Comparison of ENCODE assay signal across 8 mouse cellular contexts in genomic region chr14:118774507-118775428, GRCm38 (mm10). TPM values are rescaled to one million over a fixed set of nuclear protein-coding genes. Genes with fewer than 3 reads are reported as not detected.
DNase-seq lines count a peak whose midpoint lies in the region; ATAC-seq and TF ChIP-seq lines count a peak whose summit lies in the region.

No protein-coding gene starts in this region.

- peak; percentile 33 for DNase-seq in forebrain, embryonic 14.5 days (ENCODE audit: low spot score)
- DNase-seq in forebrain, embryonic 10.5 days (ENCODE audit: extremely low spot score, low spot score), result no peak
- peak in 1 of 2 experiments; percentile 15 for DNase-seq in spleen, adult 2 months (ENCODE audit: low read depth in 1 of 2, low spot score in 2 of 2)
- DNase-seq in spleen, adult 12 weeks (ENCODE audit: low spot score), result no peak
- DNase-seq in induced T-regulatory cell, adult 2 months (ENCODE audit: low read depth), result peak; percentile 33
- peak; percentile 49 for DNase-seq in naive thymus-derived CD4-positive, alpha-beta T cell, adult 2 months (ENCODE audit: low read depth)
- no peak for DNase-seq in layer of hippocampus, postnatal 25 days (ENCODE audit: extremely low spot score in 1 of 2, low spot score in 1 of 2)
- no peak for DNase-seq in retina, postnatal 1 day

- H3K27me3 ChIP-seq in forebrain, embryonic 14.5 days (replicated peaks; ENCODE audit: control insufficient read depth, insufficient read depth, low read length), result no peaks in the 10 kb centered on the region
- H3K27me3 ChIP-seq in forebrain, embryonic 10.5 days (ENCODE audit: poor library complexity, severe bottlenecking), result no peaks in the 10 kb centered on the region
- no peaks in the 10 kb centered on the region for H3K27me3 ChIP-seq in spleen, adult 2 months (ENCODE audit: control insufficient read depth, insufficient read depth, low read length)

- H3K4me3 ChIP-seq in forebrain, embryonic 14.5 days (ENCODE audit: low read depth, low read length), result no peak overlapping the region
- no peak overlapping the region for H3K4me3 ChIP-seq in forebrain, embryonic 10.5 days
- H3K4me3 ChIP-seq in spleen, adult 2 months (ENCODE audit: extremely low read depth, insufficient read depth, insufficient read length), result no peak overlapping the region

- no peaks in the 10 kb centered on the region for H3K4me1 ChIP-seq in forebrain, embryonic 14.5 days (ENCODE audit: control insufficient read depth, insufficient read depth, low read length)
- no peaks in the 10 kb centered on the region for H3K4me1 ChIP-seq in forebrain, embryonic 10.5 days
- H3K4me1 ChIP-seq in spleen, adult 2 months (ENCODE audit: control insufficient read depth, insufficient read depth, insufficient read length), result no peaks in the 10 kb centered on the region; the same call in 1 of the 2 replicates

- no peaks in the 10 kb centered on the region for H3K9me3 ChIP-seq in forebrain, embryonic 14.5 days (replicated peaks; ENCODE audit: control insufficient read depth, low read length)
- H3K9me3 ChIP-seq in forebrain, embryonic 10.5 days, result no peaks in the 10 kb centered on the region

- no peak overlapping the region for H3K4me2 ChIP-seq in forebrain, embryonic 14.5 days (ENCODE audit: low read length)

- 65% methylated on average over 12 of the region's 12 CpGs for WGBS in forebrain, embryonic 14.5 days
- 87% methylated on average over 12 of the region's 12 CpGs for WGBS in forebrain, embryonic 10.5 days
- 35% methylated on average over 12 of the region's 12 CpGs for WGBS in spleen, adult 2 months

- H3K27ac ChIP-seq in forebrain, embryonic 14.5 days (ENCODE audit: low read depth, low read length), result no peak overlapping the region
- H3K27ac ChIP-seq in forebrain, embryonic 10.5 days, result no peak overlapping the region
- H3K27ac ChIP-seq in spleen, adult 2 months (ENCODE audit: insufficient read depth, low read length), result no peak overlapping the region

- H3K9ac ChIP-seq in forebrain, embryonic 14.5 days (ENCODE audit: low read length), result no peak overlapping the region

- no peak for TF ChIP-seq POLR2A in spleen, adult 2 months (IDR thresholded peaks at IDR 0.05; ENCODE audit: low read depth, low read length)

- no peaks in the 10 kb centered on the region for H3K36me3 ChIP-seq in forebrain, embryonic 14.5 days (ENCODE audit: control insufficient read depth, insufficient read depth, low read length)
- no peaks in the 10 kb centered on the region for H3K36me3 ChIP-seq in forebrain, embryonic 10.5 days (replicated peaks)
- no peaks in the 10 kb centered on the region for H3K36me3 ChIP-seq in spleen, adult 2 months (ENCODE audit: control insufficient read depth, insufficient read depth, low read length)

- TF ChIP-seq CTCF in spleen, adult 2 months (IDR thresholded peaks at IDR 0.05; ENCODE audit: extremely low read depth, insufficient read depth, insufficient read length, insufficient replicate concordance), result peak; percentile 19; the same call in 1 of the 2 replicates

- no peak for ATAC-seq in forebrain, embryonic 14.5 days

RNA-seq across cellular contexts. Expression of gene Cldn10, which starts 12.9 kb away (rescaled TPM):
- 0.80 and 0.82 TPM in 2 replicates for polyA plus RNA-seq in forebrain, embryonic 14.5 days (2014; fragmentation: Nextera tagmentation; extraction: Ambion mirVana)
- 1.6 and 3.1 TPM in 2 replicates for polyA plus RNA-seq in forebrain, embryonic 10.5 days (2016; fragmentation: Nextera tagmentation; extraction: Ambion mirVana)
- polyA plus RNA-seq in spleen, adult 2 months (2012; rRNA removed), result 1.4 and 1.8 TPM in 2 replicates
- 10 to 100 TPM; 32.4 to 34.3 TPM for total RNA-seq in layer of hippocampus, postnatal 25 days (2021)

Comparison
In these comparisons a context has a peak if more than half of its experiments do, and no peak if none do; other contexts are left out.
1. DNase-seq: peak in forebrain, embryonic 14.5 days (single experiment), induced T-regulatory cell, adult 2 months (single experiment) and naive thymus-derived CD4-positive, alpha-beta T cell, adult 2 months (single experiment); none in forebrain, embryonic 10.5 days (single experiment), spleen, adult 12 weeks (single experiment), layer of hippocampus, postnatal 25 days (0 of 2) and retina, postnatal 1 day (single experiment).